Mouse (Mus musculus) spleen, adult 12 weeks (tissue): ENCODE results near the gene Serp2.
A peak's percentile ranks its signal among the peaks of the same experiment; 100 is the strongest.

ENCODE experiments used
- DNase-seq: peaks from one replicate; pipeline ENCODE4 v3.0.0; 2022; ENCODE audit warnings: low spot score

The Serp2 gene

DNA sequence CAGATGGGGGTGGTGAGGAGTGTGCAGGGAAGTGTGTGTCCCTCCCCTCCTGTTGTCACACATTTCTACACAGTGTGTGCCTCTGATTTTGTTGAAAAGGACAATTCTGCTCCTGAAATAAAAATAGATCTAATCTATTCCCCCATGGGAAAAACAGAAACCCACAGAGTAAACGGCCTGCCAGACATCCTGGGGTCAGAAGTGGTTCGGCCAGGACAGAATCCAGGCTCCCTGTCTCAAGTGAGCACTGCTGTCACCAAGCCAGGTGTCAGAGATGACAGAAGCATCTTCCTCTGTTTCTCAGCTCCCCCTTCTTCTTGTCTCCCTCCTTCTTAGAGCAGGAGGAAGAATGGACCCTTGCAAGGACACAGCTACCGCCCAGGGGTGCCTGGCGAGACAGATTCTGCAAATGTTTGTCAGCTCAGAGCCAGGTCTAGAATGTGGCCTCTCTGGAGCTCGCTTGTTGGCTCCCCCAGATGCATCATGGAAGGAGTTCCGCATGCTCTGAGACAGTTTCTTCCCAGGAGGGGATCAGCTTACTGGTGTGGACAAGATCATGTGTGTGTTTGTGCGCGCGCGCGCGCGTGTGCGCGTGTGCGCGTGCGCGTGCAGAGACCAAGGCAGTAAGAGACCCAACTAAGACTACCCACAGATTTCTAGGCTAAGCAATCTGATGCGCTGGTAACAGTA lies 29.5 kb downstream of the Serp2 start:
- no peak for DNase-seq

DNA sequence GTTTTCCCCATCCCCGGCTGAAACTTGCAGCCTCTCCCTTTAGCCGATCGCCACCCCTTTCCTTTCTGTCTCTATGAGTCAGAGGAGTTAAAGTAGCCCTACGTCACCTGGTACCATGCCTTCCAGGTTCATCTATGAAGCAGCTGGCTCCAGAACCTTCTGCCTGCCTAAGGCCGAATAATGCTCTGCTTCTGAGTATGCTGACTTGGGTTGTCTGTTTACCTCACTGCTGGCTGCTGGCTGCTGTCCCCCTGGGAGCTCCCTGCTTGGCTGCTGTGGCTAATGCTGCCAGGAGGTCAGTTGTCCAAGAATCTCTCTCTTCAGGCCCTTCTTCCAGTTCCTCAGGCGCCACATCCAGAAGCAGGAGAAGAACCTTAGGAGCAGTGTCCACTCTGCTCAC lies 30.2 kb downstream of the Serp2 start:
- no peak for DNase-seq

DNA sequence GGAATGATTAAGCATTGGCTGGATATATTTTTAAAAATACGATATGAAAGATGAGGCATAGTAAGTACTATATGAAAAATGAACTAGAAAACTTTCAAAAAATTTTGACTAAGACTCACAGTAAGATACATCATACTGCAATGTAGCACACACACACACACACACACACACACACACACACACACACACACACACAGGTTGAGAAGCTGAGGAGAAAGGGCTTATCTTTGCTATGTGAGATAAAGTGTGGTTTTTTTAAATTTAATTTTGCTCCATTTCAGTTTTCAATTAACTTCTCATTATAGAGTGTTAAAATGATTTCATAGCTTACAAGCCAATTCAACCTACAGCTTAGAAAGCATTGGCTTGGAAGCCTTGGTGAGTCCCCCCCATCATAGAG lies 33.3 kb downstream of the Serp2 start:
- DNase-seq: no peak

DNA sequence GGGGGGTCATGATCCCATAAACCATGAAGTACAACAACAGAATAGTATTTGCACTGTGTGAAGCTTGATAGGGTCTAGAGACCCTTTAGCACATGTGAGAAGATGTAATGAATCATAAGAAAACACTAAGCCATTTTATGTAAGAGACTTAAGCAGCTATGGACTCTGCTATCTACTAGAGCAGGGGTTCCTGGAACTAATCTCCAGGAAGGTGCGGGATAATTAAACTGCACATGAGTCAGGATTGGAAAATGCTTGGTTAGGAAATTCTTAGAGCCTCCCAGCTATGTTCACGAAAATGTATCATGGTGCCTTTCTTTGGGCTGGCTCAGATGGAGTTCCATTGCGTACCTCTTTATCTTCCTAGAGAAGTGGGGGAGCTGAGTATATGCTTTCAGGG lies 35.4 kb downstream of the Serp2 start:
- no peak for DNase-seq

DNA sequence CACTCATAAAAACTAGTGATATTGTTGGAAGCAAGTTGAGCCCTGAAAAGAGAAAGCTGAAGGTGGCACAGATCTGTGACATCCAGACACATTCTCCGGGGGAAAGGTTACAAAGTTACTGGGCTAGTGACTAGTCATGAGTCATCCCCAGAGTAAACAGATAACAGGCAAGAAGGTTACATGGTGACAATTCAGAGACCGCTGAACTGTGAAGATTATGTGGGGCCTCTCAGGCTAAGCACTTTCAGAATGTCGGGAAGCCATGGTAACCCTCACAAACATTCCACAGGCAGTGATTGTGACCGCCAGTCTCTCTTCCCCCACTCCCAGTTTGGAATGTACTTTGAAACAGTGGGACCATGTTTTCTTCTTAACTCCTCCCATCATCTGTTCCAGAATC lies 36.1 kb downstream of the Serp2 start:
- DNase-seq: no peak

DNA sequence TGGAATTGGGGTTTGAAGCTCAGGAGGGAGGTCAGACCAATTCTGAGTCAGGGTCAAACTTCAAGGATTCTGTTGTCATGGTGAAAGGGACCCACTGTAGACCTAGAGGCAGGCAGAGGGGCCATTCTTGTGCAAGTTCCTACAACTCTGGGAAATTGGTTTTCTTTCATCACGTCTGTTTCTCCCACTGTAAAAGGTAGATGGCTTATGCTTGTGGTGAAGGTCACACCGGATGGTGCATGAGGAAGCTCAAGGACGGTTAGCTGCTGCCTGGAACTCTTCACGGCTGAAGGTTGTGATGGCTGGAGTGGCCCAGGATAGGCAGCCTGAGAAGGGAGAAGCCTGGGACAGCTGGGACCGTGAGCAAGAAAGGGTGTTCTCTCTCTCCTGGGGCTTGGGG lies 38.5 kb downstream of the Serp2 start:
- no peak for DNase-seq

DNA sequence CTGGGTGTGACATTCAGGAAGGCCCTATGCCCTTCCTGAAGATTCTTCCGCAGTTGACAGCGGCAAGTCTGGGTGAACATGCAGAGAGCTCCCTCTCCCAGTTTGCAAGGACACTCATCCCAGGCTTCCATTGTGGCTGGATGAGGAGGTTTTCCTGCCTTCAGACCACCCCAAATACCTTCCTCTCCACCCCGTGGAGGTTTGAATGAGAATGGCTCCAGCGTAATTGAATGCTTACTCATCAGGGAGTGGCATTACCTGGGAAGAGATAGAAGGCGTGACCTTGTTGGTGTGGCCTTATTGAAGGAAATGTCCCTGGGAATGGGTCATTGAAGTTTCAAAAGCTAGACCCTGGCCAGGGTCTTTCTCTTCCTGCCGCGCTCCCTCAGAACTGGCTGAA lies 41.1 kb downstream of the Serp2 start:
- DNase-seq: no peak

DNA sequence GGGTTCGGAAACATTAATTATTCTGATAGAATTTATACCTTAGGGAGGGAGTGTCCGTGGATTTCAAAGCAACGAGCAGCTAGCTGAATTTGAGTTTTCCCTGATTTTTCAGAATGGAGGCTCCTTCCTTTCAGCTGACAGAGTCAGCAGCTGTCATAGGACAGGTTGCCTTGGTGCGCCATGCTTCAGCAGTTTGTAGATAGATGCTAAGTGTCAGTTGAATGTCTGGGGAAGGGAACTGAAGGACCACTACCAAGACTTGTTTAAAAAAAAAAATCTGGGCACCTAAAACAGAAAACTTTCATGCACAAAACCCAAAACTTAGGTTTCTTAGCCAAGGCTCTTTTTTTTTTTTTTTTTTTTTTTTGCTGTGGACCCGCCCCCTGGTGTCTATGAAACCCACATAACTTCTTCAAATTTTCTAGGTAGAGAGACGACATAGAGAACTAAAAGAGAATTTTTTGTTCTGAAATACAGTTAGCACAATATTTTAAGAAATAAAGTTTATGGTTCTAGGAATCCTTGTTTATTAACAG lies 42.6 kb downstream of the Serp2 start:
- DNase-seq: no peak

DNA sequence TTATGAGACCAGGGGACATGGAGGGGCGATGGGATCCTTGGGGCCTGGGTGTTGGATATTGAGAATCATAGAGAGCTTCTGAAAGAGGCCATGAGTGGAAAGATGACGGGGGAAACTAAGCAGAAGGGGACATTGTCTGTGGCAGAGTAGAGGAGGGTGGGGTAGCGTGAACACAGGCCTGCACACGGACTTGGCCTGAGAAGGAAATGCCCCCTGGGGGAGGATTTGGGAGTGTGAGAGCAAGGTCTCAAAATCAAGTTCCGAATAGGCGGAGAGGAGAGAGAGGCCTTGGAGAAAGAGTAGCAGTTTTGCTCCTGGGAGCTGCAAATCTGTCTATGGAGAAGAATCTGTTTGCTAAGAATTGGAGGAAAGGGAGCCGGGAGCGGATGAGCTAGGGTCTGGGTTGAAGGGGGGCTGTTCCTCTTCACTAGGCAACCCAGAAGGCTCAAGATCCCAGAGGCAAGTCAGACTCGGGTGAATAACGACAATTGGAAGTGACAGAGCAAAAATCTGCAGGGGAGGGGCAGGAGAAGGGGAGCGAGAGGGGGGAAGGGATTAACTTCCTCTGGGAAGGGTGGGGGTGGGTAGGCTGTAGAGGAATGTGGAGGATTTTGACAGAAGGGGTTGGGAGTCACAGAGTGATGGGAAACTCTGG lies 43.2 kb downstream of the Serp2 start:
- DNase-seq: no peak

DNA sequence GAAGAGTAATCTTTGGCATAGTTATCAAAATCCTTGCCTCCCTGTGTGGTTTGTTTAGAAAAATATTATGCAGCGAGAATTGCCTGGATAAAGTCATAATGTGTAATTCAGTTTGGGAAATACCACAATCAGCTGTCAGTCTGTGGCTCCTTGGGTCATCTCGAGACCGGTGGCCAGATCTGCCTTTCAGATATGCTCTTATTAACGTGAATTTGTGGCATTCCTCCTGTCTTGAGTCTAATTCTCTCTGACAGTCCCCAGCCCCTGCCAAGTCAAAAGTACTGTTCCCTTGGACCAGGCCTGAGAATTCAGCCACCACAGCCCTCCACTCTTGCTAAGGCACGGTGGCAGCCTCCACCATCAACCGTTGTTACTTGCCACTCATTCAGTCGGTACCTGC lies 44.7 kb downstream of the Serp2 start:
- no peak for DNase-seq

DNA sequence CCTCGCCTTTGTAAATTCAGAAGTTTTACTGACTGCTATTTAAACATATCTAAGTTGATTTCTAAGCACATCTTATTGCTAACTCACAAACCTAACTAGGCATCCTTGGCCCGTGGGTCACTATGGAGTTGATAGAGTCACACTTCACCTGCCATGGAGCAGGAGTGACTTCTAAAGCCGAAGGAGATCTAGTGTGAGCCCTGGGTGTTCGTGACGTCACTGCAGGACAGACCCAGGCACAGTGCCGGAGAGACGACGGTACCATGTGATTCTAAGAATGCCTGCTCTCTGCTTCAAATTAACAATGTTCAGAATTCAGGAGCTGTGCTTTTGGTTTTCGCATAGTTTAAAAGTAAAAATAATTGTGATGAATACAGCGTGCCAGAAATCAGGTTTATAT lies 48.0 kb downstream of the Serp2 start:
- DNase-seq: no peak

DNA sequence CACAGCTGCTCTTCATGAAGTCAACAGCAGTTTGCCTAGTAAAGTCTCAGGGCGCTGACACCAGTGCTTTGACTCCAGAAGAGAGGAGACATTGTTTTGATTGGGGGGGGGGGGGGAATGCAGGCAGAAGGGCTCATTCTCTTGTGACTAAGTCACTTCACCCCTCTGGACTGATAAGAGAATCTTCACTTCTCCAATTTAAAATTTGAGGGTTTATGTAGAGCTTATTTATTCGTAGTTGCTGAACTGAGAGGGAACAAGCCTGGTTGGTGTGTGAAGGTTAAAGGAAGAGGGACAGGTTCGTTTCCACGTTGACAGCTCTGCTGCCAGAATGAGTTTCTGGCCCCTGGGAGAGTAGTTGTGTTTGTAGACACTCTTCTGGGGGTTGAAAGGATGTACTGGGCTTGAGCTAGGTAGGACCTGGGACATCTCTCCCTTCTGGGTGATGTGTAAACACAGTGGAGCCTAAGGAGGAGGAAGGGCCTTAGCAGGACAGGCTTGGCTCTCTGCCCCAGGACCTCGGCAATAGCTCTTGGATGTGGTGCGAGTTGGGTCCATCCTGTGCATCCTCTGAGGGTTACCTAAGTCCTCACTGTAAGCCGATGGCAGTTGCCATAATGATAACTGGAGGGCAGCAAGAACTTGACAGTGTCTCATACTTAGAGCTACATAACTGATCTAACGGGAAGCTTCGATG lies 48.7 kb downstream of the Serp2 start:
- DNase-seq: no peak

DNA sequence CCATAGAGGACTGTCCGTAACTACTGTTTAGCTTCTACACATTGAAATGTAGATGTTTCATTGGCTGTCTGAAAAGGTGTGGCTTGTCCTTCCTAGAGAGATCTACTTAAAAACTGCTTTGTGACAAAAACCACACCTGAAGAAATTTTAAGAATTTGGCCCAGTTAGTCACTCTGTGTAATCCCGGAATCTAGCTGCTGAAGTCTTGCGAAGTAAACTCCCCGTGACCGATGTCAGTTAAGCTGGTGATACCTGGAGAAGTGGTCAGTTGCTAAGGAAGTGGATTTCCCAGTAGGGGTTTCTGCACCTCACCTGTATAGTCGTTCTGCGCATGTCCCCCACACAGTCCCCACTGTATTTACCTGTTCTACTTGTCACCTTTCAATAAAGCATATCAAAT lies 49.3 kb downstream of the Serp2 start:
- DNase-seq: no peak

DNA sequence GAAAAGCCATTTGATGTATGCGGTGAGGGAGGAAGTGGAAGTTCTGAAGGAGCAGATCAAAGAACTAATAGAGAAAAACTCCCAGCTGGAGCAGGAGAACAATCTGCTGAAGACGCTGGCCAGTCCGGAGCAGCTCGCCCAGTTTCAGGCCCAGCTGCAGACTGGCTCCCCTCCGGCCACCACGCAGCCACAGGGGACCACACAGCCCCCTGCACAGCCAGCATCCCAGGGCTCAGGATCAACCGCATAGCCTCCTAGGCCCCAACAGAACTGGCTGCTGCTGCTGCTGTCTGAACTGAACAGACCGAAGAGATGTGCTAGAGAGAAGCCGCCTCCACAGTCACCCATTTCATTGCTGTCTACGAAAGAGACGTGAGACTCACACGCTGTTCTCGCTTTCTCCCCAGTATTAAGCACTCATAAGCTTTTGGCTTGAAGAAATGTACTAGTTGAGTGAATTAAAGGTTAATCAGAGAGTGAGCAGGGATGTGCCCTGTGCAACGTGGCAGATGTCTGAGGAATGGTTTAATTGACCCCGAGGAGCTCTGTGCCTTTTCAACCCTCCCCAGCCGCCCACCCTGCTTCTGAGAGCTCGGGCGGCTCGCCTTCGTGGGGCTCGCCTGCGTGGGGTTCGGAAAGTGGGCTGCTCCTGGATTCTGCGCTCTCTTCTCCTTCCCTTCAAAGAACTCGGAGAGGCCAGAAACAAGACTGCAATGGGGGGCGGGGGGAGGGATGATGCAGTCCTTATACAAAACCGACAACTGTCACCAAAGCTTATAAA lies 50.1 kb downstream of the Serp2 start:
- DNase-seq: no peak

DNA sequence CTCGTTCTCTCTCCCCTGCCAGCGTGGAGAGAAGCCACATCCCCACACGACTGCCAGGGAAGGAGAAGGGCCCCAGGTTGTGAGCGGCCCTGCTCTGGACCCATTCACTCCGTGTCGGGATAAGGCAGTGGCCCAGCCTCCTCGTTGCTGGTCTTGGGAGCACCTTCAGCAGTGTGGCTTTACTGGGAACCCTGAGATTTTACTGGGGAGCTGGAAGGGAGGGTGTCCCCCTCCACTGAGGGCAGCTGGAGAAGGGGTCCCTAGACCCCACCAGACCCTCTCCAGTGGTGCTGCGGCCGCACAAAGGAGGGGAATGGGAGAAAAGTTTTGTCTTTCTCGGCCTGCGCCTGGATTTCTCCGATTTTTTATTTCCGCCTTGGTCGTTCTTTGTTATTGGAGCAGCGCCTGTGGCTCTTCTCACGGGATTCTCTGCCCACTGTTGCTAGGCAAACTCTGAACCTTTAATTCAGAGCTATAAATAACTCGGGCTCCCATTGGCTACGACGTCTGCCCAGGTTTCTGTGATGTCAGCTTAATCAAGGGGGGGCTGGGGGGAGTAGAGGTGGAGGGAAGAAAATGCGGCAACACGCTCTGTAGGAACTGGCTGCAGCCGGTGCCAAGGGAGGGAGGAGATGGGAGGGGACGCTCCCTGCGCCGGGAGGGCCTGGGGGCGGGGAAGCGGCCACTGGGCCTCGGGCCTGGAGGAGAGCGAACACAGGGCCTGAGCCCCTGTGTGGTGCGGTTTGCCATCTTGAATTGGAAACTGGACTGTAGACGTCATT lies 51.1 kb downstream of the Serp2 start:
- DNase-seq: peak; percentile 36

DNA sequence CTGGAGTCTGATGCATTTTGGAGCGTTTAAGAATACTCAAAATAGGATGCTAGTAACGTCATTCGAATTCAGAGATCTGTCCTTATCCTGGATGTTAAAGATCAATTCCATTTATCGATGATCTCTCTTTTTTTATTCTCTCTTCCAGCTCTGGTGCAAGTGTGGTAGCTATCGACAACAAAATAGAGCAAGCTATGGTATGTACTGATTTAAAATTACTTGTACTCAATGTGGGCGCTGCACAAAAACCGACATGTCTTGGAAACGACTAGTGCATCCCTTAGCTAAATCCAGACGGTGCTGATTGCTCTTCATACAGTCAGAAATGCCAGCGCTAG lies 51.6 kb downstream of the Serp2 start:
- DNase-seq: no peak

DNA sequence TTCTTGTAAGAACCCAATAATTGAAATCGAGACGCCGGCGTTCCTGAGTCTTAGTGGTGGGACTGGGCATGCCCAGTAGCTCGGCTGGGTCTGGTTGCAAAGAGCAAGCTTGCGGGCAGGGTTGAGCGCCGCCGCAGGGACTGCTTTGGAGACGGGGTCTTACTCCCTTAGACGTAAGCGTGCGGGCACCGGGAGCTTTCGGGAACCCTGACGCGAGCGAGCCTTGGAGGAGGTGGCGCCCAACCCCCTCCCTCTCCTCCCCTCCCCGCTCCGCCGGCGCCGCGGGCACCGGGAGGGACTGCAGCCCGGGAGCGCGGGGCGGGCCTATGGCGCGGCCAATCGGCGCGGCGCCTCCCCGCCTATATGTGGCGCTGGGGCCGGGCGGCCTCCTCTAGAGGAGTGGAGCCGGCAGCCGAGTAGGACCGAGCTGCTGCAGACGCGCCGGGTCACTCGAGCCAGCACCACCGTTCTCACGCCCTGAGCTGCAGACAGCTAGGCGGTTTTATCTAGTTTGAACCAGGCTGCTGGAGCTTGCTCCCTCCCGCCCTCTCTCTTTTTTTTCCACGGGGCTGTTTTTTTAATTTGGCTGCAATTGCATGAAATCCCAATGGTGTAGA lies 52.5 kb downstream of the Serp2 start:
- peak; percentile 84 for DNase-seq

DNA sequence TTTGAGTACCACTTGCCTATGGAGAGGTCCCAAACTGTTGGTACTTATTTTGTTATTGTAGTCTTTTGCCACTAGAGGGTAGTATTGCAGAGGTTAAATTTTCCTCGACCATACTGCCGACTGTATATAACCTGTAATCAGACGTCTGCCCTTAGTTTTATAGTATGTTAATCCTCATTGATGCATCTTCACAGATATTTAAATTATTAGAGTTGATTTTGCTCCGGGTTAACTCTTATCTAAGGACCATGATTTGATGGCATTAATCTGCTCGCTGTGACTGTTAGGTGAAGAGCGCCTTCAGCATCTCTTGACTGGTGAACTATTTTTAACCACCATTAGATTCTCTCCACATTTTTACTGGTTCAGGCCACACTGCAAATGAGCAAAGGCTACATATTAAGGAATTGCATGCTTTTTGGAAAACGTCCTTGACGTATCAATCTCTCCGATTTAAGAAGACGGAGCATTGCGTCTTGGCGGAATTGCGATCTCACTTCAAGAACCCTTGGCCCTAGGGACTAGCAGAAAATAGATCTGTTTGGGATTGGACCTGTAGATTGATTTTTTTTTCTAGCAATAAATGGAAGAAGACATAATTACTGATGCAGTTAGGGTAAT lies 53.3 kb downstream of the Serp2 start:
- no peak for DNase-seq

DNA sequence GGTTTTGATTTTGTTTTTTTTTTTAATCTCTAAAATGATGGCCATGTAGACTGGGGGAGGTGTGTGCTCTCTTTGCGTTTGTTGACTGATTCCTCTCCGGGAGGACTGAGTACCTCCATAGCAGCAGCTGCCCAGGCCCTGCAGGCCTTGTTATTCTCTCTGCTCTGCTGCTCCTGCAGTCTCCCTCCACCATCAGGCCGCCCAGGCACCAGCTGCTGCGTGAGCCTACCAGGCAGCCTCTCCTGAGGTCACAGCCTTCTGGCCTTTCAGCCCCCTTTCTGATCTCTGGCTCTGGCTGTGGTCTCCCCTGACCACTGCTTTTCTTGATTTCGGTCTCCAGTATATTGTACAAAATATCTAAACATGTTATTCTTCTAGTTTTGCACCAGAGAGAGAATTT lies 56.7 kb downstream of the Serp2 start:
- DNase-seq: no peak

DNA sequence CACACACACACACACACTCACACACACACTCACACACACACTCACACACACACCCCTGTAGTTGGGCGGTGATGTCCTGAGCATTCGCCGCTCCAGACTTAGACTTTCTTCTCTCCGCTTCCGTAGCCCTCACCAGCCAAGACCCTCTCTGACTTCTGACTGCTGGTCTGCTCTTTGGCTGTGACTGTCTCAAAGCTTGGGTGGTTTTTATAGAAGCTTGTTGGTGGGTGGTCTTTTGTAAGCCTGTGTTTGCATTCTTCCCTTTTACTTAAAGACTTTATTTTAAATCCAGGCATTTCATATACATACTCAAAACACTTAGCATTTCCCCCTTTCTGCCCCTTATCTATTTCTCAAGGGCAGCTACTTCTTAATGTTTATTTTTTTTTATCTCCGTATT lies 57.2 kb downstream of the Serp2 start:
- DNase-seq: no peak

DNA sequence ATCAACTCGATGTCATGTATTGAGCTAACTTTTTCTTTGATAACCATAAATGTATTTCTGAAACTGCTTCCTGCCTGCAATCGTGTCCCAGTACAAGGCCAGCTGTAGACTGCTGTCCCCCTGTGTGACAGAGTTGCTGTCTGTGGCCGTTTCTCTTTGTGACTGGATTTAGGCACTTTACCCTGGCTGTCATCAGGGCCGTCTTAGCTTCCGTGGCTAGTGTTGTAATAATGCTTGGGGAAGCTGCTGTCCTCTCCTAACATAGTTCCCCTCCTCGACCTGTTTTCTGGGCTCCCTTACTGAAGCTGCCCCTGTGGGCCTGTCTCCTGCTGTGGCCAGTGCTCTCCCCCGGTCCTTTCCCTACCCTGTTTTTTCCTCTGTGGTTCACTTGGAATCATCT lies 58.5 kb downstream of the Serp2 start:
- DNase-seq: no peak
